Mouse (Mus musculus) brain, embryonic 14.5 days (tissue): ENCODE measurements around the gene Zfp113. TPM values are rescaled to one million over a fixed set of nuclear protein-coding genes. Genes with fewer than 3 reads are reported as not detected.
"Not testable (repeated sequence)": the region's sequence is repeated elsewhere in the genome, so short reads cannot be mapped to it uniquely, and the experiment has no call there.

ENCODE experiments used
- DNase-seq: peaks from one replicate; pipeline ENCODE4 v3.0.0-alpha.2; 2011; ENCODE audit warnings: low read depth
- CTCF ChIP-seq: fragments of 200-500 bp; IDR thresholded peaks from 2 replicates; pipeline ENCODE4 v1.5.1; 2012; ENCODE audit warnings: inconsistent platforms, mild to moderate bottlenecking, moderate library complexity, borderline replicate concordance; ENCODE audit not compliant: insufficient read depth, insufficient read length; ENCODE audit errors: extremely low read depth
- POLR2A ChIP-seq: fragments of 200-500 bp; IDR thresholded peaks from 2 replicates; pipeline ENCODE4 v1.6.1; 2012; ENCODE audit warnings: mild to moderate bottlenecking, inconsistent platforms, borderline replicate concordance; ENCODE audit not compliant: poor library complexity, insufficient read depth, insufficient read length, severe bottlenecking; ENCODE audit errors: extremely low read depth
- polyA plus RNA-seq: library from polyadenylated mRNA; depleted of rRNA; stranded (reverse); fragments of >200 nt; gene quantifications from 2 replicates; pipeline ENCODE4 v1.2.3, GENCODE M21; 2012; rRNA removed

Gene Zfp113
- polyA plus RNA-seq, 1 experiment: 11.9 TPM

- TF ChIP-seq POLR2A (no peak), CTCF (no peak)
- no peak for DNase-seq
Measured at GRCm38 (mm10) chr5:138117199-138118015, 38.1 kb downstream of the Zfp113 start.

GRCm38 (mm10) chr5:138116255-138117198 lies 39.0 kb downstream of the Zfp113 start, which contains the start of gene Zscan21:
Zscan21 (plus strand) TSS chr5:138116903.
- peak; percentile 96 for DNase-seq
- TF ChIP-seq POLR2A (peak; percentile 72; the same call in 1 of the 2 replicates), CTCF (no peak)

- DNase-seq: not testable (repeated sequence)
Measured at GRCm38 (mm10) chr5:138109847-138110396, 45.6 kb downstream of the Zfp113 start.

GRCm38 (mm10) chr5:138107130-138107529 lies 48.4 kb downstream of the Zfp113 start:
- TF ChIP-seq CTCF (no peak), POLR2A (no peak)
- no peak for DNase-seq

- no peak for TF ChIP-seq CTCF
Measured at GRCm38 (mm10) chr5:138104976-138105375, 50.6 kb downstream of the Zfp113 start.

GRCm38 (mm10) chr5:138094474-138094873 lies 61.1 kb downstream of the Zfp113 start:
- no peak for TF ChIP-seq POLR2A
- TF ChIP-seq CTCF: no peak
- no peak for DNase-seq

More at GRCm38 (mm10) chr5:138104976-138105375, 50.6 kb downstream of the Zfp113 start:
- no peak for DNase-seq

- no peak for DNase-seq
- no peak for TF ChIP-seq POLR2A
- no peak for TF ChIP-seq CTCF
Measured at GRCm38 (mm10) chr5:138092771-138093170, 62.8 kb downstream of the Zfp113 start.

- no peak for TF ChIP-seq CTCF
- TF ChIP-seq POLR2A: no peak
- DNase-seq: no peak
Measured at GRCm38 (mm10) chr5:138090737-138091136, 64.8 kb downstream of the Zfp113 start.

GRCm38 (mm10) chr5:138090271-138090670 lies 65.3 kb downstream of the Zfp113 start:
- DNase-seq: peak; percentile 11
- TF ChIP-seq POLR2A: no peak
- TF ChIP-seq CTCF: peak; percentile 46; the same call in 1 of the 2 replicates

Other genes starting within 250 kb of the Zfp113 start
- not detected in 2 replicates for gene Cyp3a13, start 234.1 kb downstream of the Zfp113 start, polyA plus RNA-seq
- gene Gjc3, start 192.6 kb downstream of the Zfp113 start, polyA plus RNA-seq: 0.39 and 0.82 TPM in 2 replicates
- 0.08 TPM in 1 of 2 replicates, not detected in the other for gene Azgp1, start 174.2 kb downstream of the Zfp113 start, polyA plus RNA-seq
- gene Smok3a, start 134.5 kb downstream of the Zfp113 start, polyA plus RNA-seq: not detected in 2 replicates
- not detected in 2 replicates for gene Smok3b, start 134.3 kb downstream of the Zfp113 start, polyA plus RNA-seq
- gene Smok3c, start 102.5 kb downstream of the Zfp113 start, polyA plus RNA-seq: not detected in 2 replicates
- 15.8 and 24.1 TPM in 2 replicates for gene Zkscan1, start 70.7 kb downstream of the Zfp113 start, polyA plus RNA-seq
- gene Zscan21, start 38.8 kb downstream of the Zfp113 start, polyA plus RNA-seq: 63.8 and 66.3 TPM in 2 replicates
- 134 and 144 TPM in 2 replicates for gene Cops6, start 5.3 kb upstream of the Zfp113 start, polyA plus RNA-seq
- 60.2 and 77.6 TPM in 2 replicates for gene Ap4m1, start 16.3 kb upstream of the Zfp113 start, polyA plus RNA-seq
- 111 and 146 TPM in 2 replicates for gene Mcm7, start 16.7 kb upstream of the Zfp113 start, polyA plus RNA-seq
- 89.7 and 128 TPM in 2 replicates for gene Taf6, start 31.7 kb upstream of the Zfp113 start, polyA plus RNA-seq
- 20.6 and 22.7 TPM in 2 replicates for gene Cnpy4, start 31.7 kb upstream of the Zfp113 start, polyA plus RNA-seq
- 10.3 and 11.8 TPM in 2 replicates for gene Mblac1, start 38.6 kb upstream of the Zfp113 start, polyA plus RNA-seq
- gene Nxpe5, start 70.2 kb upstream of the Zfp113 start, polyA plus RNA-seq: 0.03 and 0.04 TPM in 2 replicates
- 120 and 151 TPM in 2 replicates for gene Lamtor4, start 99.7 kb upstream of the Zfp113 start, polyA plus RNA-seq
- gene BC037034, start 108.3 kb upstream of the Zfp113 start, polyA plus RNA-seq: 131 and 172 TPM in 2 replicates
- gene Gal3st4, start 117.1 kb upstream of the Zfp113 start, polyA plus RNA-seq: 0.58 and 0.63 TPM in 2 replicates
- 0.44 and 0.48 TPM in 2 replicates for gene Gm43720, start 124.2 kb upstream of the Zfp113 start, polyA plus RNA-seq
- gene Gpc2, start 124.3 kb upstream of the Zfp113 start, polyA plus RNA-seq: 564 and 797 TPM in 2 replicates
- gene Stag3, start 124.5 kb upstream of the Zfp113 start, polyA plus RNA-seq: 19.6 TPM in 2 replicates
- 0.06 and 0.25 TPM in 2 replicates for gene Pvrig, start 186.2 kb upstream of the Zfp113 start, polyA plus RNA-seq